Mouse (Mus musculus) bone marrow macrophage, adult 2 months (primary cell): ENCODE data around the gene Ric1. TPM values are rescaled to one million over a fixed set of nuclear protein-coding genes. Genes with fewer than 3 reads are reported as not detected.

ENCODE experiments used
- H3K27ac ChIP-seq: 2 replicates; pipeline ENCODE4 v1.5.1; 2012; ENCODE audit warnings: low read depth, low read length; ENCODE audit not compliant: insufficient read depth
- H3K4me1 ChIP-seq: 2 replicates; pipeline ENCODE4 v1.6.1; 2012; ENCODE audit warnings: low read length; ENCODE audit not compliant: control insufficient read depth, insufficient read depth
- H3K4me3 ChIP-seq: 2 replicates; pipeline ENCODE4 v1.5.1; 2012; ENCODE audit warnings: mild to moderate bottlenecking, low read length, moderate library complexity; ENCODE audit not compliant: insufficient read depth
- CTCF ChIP-seq: IDR thresholded peaks from 2 replicates; pipeline ENCODE4 v1.5.1; 2012; ENCODE audit warnings: low read depth, mild to moderate bottlenecking, low read length, moderate library complexity
- POLR2A ChIP-seq: IDR thresholded peaks from 2 replicates; pipeline ENCODE4 v1.6.1; 2012; ENCODE audit warnings: mild to moderate bottlenecking, low read depth, low read length, borderline replicate concordance
- polyA plus RNA-seq: library from polyadenylated mRNA; stranded (reverse); fragments of >200 nt; gene quantifications from 2 replicates; pipeline ENCODE4 v1.2.4, GENCODE M21; 2012; ENCODE audit not compliant: missing spikeins, insufficient read depth, insufficient read length

The Ric1 gene
- polyA plus RNA-seq = 22.5 and 23.1 TPM in 2 replicates

- TF ChIP-seq POLR2A = no peak
- TF ChIP-seq CTCF = no peak
- Histone ChIP-seq H3K27ac (peak within 1 kb of the TSS; percentile 91), H3K4me3 (peak within 1 kb of the TSS; percentile 76), H3K4me1 (peaks cover 15% of the 10 kb centered on the region)
These were observed at the start of gene Ric1 for GRCm38 (mm10) chr19:29521637-29522435. Gene Ric1, plus strand, starts transcription at chr19:29522282.

GRCm38 (mm10) chr19:29472424-29472823 lies 49.7 kb upstream of the Ric1 start:
- Histone ChIP-seq H3K4me1 (peaks cover 56% of the 10 kb centered on the region), H3K27ac (no peak overlapping the region), H3K4me3 (no peak overlapping the region)
- TF ChIP-seq POLR2A (no peak), CTCF (no peak)

GRCm38 (mm10) chr19:29472946-29473345 lies 49.1 kb upstream of the Ric1 start:
- TF ChIP-seq POLR2A (no peak), CTCF (no peak)
- Histone ChIP-seq H3K27ac (no peak overlapping the region), H3K4me1 (peaks cover 61% of the 10 kb centered on the region), H3K4me3 (no peak overlapping the region)

- H3K27ac ChIP-seq = peak overlapping the region; percentile 20; the same call in 1 of the 2 replicates
- TF ChIP-seq POLR2A (no peak), CTCF (no peak)
- peaks cover 63% of the 10 kb centered on the region for H3K4me1 ChIP-seq
- H3K4me3 ChIP-seq = no peak overlapping the region
These were observed 47.3 kb upstream of the Ric1 start for GRCm38 (mm10) chr19:29474803-29475202.

GRCm38 (mm10) chr19:29475210-29475620 lies 46.9 kb upstream of the Ric1 start:
- TF ChIP-seq CTCF (no peak), POLR2A (no peak)
- H3K4me3 ChIP-seq = no peak overlapping the region
- no peak overlapping the region for H3K27ac ChIP-seq
- peaks cover 65% of the 10 kb centered on the region for H3K4me1 ChIP-seq

- peak overlapping the region; percentile 73 for H3K27ac ChIP-seq
- no peak for TF ChIP-seq CTCF
- no peak for TF ChIP-seq POLR2A
- peaks cover 58% of the 10 kb centered on the region for H3K4me1 ChIP-seq
- H3K4me3 ChIP-seq = peak overlapping the region; percentile 24; the same call in 1 of the 2 replicates
These were observed 43.5 kb upstream of the Ric1 start for GRCm38 (mm10) chr19:29478598-29478997.

- Histone ChIP-seq H3K27ac (no peak overlapping the region), H3K4me1 (peaks cover 69% of the 10 kb centered on the region), H3K4me3 (no peak overlapping the region)
- TF ChIP-seq POLR2A = no peak
These were observed 40.5 kb upstream of the Ric1 start for GRCm38 (mm10) chr19:29481578-29481977.

- H3K4me3 ChIP-seq = no peak overlapping the region
- TF ChIP-seq CTCF = no peak
- no peak for TF ChIP-seq POLR2A
- no peak overlapping the region for H3K27ac ChIP-seq
- H3K4me1 ChIP-seq = peaks cover 73% of the 10 kb centered on the region
These were observed 39.9 kb upstream of the Ric1 start for GRCm38 (mm10) chr19:29482148-29482547.

GRCm38 (mm10) chr19:29482637-29483036 lies 39.4 kb upstream of the Ric1 start:
- Histone ChIP-seq H3K4me3 (no peak overlapping the region), H3K27ac (no peak overlapping the region), H3K4me1 (peaks cover 74% of the 10 kb centered on the region)
- TF ChIP-seq POLR2A = no peak
- TF ChIP-seq CTCF = no peak

GRCm38 (mm10) chr19:29483386-29483785 lies 38.7 kb upstream of the Ric1 start:
- Histone ChIP-seq H3K27ac (peak overlapping the region; percentile 99; the same call in 1 of the 2 replicates), H3K4me3 (no peak overlapping the region), H3K4me1 (peaks cover 72% of the 10 kb centered on the region)
- TF ChIP-seq CTCF (no peak), POLR2A (no peak)

GRCm38 (mm10) chr19:29484537-29484936 lies 37.5 kb upstream of the Ric1 start:
- no peak for TF ChIP-seq POLR2A
- TF ChIP-seq CTCF = no peak
- Histone ChIP-seq H3K4me3 (no peak overlapping the region), H3K27ac (peak overlapping the region; percentile 99), H3K4me1 (peaks cover 69% of the 10 kb centered on the region)
